Mouse (Mus musculus) bone marrow, adult 2 months (tissue): Measurements from ENCODE around the gene Gm960. TPM values are rescaled to one million over a fixed set of nuclear protein-coding genes. Genes with fewer than 3 reads are reported as not detected.

Source experiments
- H3K27ac ChIP-seq: fragments of 200-500 bp; 2 replicates; pipeline ENCODE4 v1.5.1; 2012; ENCODE audit warnings: low read depth, mild to moderate bottlenecking, control low read depth, inconsistent platforms, low read length; ENCODE audit not compliant: control insufficient read depth, poor library complexity, insufficient read depth
- H3K4me1 ChIP-seq: fragments of 200-500 bp; 2 replicates; pipeline ENCODE4 v1.6.1; 2011; ENCODE audit warnings: low read length; ENCODE audit not compliant: control insufficient read depth, insufficient read depth
- H3K4me3 ChIP-seq: fragments of 200-500 bp; replicated peaks from 2 replicates; pipeline ENCODE3; 2011; ENCODE audit warnings: mild to moderate bottlenecking, low read depth, low read length, control low read depth; ENCODE audit not compliant: control insufficient read depth
- CTCF ChIP-seq: fragments of 200-500 bp; IDR thresholded peaks from 2 replicates; pipeline ENCODE4 v1.5.1; 2011; ENCODE audit warnings: low read length, control low read depth; ENCODE audit not compliant: control insufficient read depth, insufficient read depth
- POLR2A ChIP-seq: fragments of 200-500 bp; IDR thresholded peaks from 2 replicates; pipeline ENCODE4 v1.6.1; 2011; ENCODE audit warnings: low read depth, mild to moderate bottlenecking, control low read depth, low read length, borderline replicate concordance; ENCODE audit not compliant: control insufficient read depth
- WGBS: fragments of 180-500 bp; shearing (Covaris S2); methylation state at CpG from one replicate; pipeline ENCODE4 v1.1.7; 2018; 5-methylcytosine and 5-hydroxymethylcytosine counted together
- polyA plus RNA-seq: library from polyadenylated mRNA; stranded (reverse); fragments of >200 nt; gene quantifications from 2 replicates; pipeline ENCODE4 v1.2.4, GENCODE M21; 2011; ENCODE audit warnings: low replicate concordance; ENCODE audit not compliant: missing spikeins, insufficient read depth, insufficient read length

Gm960 gene
- polyA plus RNA-seq, 1 experiment = not detected

DNA sequence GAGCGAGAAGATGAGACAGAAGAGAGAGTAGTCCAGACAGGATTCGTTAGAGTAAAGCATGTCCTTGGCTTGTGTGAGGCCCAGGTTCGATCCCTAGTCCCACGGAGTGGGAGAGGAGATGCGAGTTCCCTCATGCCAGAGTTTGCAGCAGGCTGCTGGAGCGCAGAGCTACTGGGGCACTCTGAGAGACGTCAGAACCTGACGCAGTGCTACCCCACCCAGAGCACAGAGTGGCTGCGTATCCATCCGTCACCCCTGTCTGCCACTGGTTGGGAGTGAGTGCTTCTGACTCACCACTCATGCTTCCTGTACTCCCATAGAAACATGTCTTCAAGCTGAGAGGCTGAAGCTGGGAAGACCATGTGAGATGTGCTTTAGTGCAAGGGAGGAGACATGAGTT is 43.0 kb upstream of the Gm960 start:
- no peak overlapping the region for H3K4me3 ChIP-seq
- no peak overlapping the region for H3K27ac ChIP-seq
- WGBS = 82% methylated on average over 10 of the region's 10 CpGs
- H3K4me1 ChIP-seq = no peaks in the 10 kb centered on the region
- no peak for TF ChIP-seq CTCF
- no peak for TF ChIP-seq POLR2A

GRCm38 (mm10) chr19:4739762-4740161 is 41.3 kb upstream of the Gm960 start:
- no peak for TF ChIP-seq POLR2A
- WGBS = 81% methylated on average over 5 of the region's 5 CpGs
- no peak overlapping the region for H3K4me3 ChIP-seq

DNA sequence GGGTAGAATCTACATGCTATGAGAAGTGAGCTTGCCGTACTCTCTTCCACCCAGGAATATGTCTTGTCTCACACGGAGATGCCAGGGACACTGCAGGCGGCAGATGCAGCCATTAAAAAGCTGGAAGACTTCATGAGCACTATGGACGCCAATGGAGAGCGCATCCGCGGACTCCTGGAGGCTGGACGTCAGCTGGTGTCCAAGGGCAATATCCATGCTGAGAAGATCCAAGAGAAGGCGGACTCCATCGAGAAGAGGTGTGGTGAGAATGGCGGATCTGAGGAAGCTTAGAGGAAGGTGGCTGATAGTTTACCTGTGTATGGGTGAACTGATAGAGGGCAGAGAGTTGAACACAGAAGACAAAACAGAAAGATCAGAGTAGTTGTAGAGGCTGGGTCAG is 40.6 kb upstream of the Gm960 start:
- 88% methylated on average over 11 of the region's 11 CpGs for whole genome bisulfite sequencing

More at GRCm38 (mm10) chr19:4739762-4740161, 41.3 kb upstream of the Gm960 start:
- no peaks in the 10 kb centered on the region for H3K4me1 ChIP-seq
- H3K27ac ChIP-seq = no peak overlapping the region

GRCm38 (mm10) chr19:4737866-4738265 is 39.4 kb upstream of the Gm960 start:
- H3K4me3 ChIP-seq = no peak overlapping the region
- TF ChIP-seq CTCF (no peak), POLR2A (no peak)
- no peaks in the 10 kb centered on the region for H3K4me1 ChIP-seq
- H3K27ac ChIP-seq = no peak overlapping the region
- WGBS = 70% methylated on average over 13 of the region's 13 CpGs

More for the DNA sequence above, 40.6 kb upstream of the Gm960 start:
- no peak overlapping the region for H3K4me3 ChIP-seq
- no peak for TF ChIP-seq CTCF
- no peak for TF ChIP-seq POLR2A
- no peaks in the 10 kb centered on the region for H3K4me1 ChIP-seq
- H3K27ac ChIP-seq = no peak overlapping the region

DNA sequence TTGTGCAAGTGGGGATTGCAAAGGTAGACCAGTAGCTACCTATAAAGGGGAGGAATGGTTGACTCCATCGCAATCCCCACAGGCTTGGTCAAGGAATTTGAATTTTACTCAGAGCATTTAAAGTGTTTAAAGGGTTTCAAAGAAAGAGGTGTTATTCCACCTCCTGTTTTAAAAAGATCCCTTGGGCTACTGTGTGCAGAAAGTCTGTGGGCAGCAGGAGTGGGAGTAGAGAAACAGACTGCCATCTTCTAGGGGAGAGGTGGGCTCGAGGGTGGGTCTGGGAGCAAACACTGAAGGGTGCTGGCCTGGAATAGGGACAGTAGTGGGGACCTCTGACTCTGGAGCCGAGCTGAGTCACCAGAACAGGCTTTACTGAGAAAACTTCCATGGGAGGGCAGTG is 34.6 kb upstream of the Gm960 start:
- H3K27ac ChIP-seq = no peak overlapping the region
- WGBS = 67% methylated on average over 3 of the region's 3 CpGs
- TF ChIP-seq CTCF (no peak), POLR2A (no peak)
- H3K4me3 ChIP-seq = no peak overlapping the region
- H3K4me1 ChIP-seq = no peaks in the 10 kb centered on the region

DNA sequence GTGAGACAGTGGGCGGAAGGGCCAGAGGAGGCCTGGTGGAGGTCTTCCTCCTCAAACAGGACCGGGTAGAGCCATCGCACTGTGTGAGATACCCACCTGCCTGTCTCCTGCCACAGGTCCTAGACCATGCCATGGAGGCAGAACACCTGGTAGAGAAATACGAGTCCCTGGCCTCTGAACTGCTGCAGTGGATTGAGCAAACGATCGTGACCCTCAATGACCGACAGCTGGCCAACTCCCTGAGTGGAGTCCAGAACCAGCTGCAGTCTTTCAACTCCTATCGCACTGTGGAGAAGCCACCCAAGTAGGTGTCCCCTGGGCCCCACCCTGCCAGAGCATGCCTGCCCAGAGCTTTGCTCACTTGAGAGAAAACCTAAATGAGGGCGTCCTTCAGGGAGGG is 30.7 kb upstream of the Gm960 start:
- no peak for TF ChIP-seq CTCF
- TF ChIP-seq POLR2A = no peak
- no peaks in the 10 kb centered on the region for H3K4me1 ChIP-seq

GRCm38 (mm10) chr19:4720671-4721244 is 22.3 kb upstream of the Gm960 start:
- H3K4me1 ChIP-seq = no peaks in the 10 kb centered on the region
- H3K27ac ChIP-seq = no peak overlapping the region
- H3K4me3 ChIP-seq = no peak overlapping the region
- TF ChIP-seq POLR2A = no peak
- no peak for TF ChIP-seq CTCF
- 62% methylated on average over 11 of the region's 11 CpGs for WGBS

More for the DNA sequence above, 30.7 kb upstream of the Gm960 start:
- Histone ChIP-seq H3K4me3 (no peak overlapping the region), H3K27ac (no peak overlapping the region)
- 87% methylated on average over 9 of the region's 9 CpGs for WGBS

GRCm38 (mm10) chr19:4720112-4720511 is 21.6 kb upstream of the Gm960 start:
- TF ChIP-seq CTCF (no peak), POLR2A (no peak)
- 79% methylated on average over 15 of the region's 15 CpGs for WGBS
- no peaks in the 10 kb centered on the region for H3K4me1 ChIP-seq
- H3K27ac ChIP-seq = no peak overlapping the region
- no peak overlapping the region for H3K4me3 ChIP-seq

- WGBS = 63% methylated on average over 5 of the region's 5 CpGs
- Histone ChIP-seq H3K4me3 (no peak overlapping the region), H3K27ac (no peak overlapping the region), H3K4me1 (no peaks in the 10 kb centered on the region)
- no peak for TF ChIP-seq CTCF
- TF ChIP-seq POLR2A = no peak
Observed at GRCm38 (mm10) chr19:4719351-4719764, 20.9 kb upstream of the Gm960 start.
